Mouse (Mus musculus): ENCODE data around the gene Fzd5.

- TF ChIP-seq TCF12 (IDR thresholded peaks at IDR 0.05; ENCODE audit: insufficient read depth, poor library complexity, severe bottlenecking) (no peak), MAX (IDR thresholded peaks at IDR 0.05; ENCODE audit: low read depth) (no peak)
Observed at GRCm38 (mm10) chr1:64733453-64734245, 3.9 kb downstream of the Fzd5 start.

Data from myocyte (in vitro differentiated cells).